Mouse (Mus musculus) neural tube, embryonic 13.5 days (tissue): ENCODE measurements around the gene Rnf19b. TPM values are rescaled to one million over a fixed set of nuclear protein-coding genes. Genes with fewer than 3 reads are reported as not detected.
A peak's percentile ranks its signal among the peaks of the same experiment; 100 is the strongest.

Source experiments
- ATAC-seq: fragments of 200-750 bp; cut with Nextera tagmentation; 2 replicates; pipeline ENCODE4 v1.8.0; 2017; ENCODE audit warnings: low read depth, mild to moderate bottlenecking, moderate TSS enrichment, moderate library complexity
- H3K27ac ChIP-seq: fragments of 300-500 bp; sonication (generic); replicated peaks from 2 replicates; pipeline ENCODE4 v1.5.1; 2015; ENCODE audit warnings: moderate library complexity, mild to moderate bottlenecking, inconsistent platforms
- H3K27me3 ChIP-seq: fragments of 300-500 bp; sonication (generic); 2 replicates; pipeline ENCODE4 v1.6.1; 2015; ENCODE audit warnings: mild to moderate bottlenecking, inconsistent platforms
- H3K36me3 ChIP-seq: fragments of 300-500 bp; sonication (generic); 2 replicates; pipeline ENCODE4 v1.6.1; 2015; ENCODE audit warnings: mild to moderate bottlenecking, inconsistent platforms
- H3K4me1 ChIP-seq: fragments of 300-500 bp; sonication (generic); replicated peaks from 2 replicates; pipeline ENCODE4 v1.6.1; 2015; ENCODE audit warnings: inconsistent platforms
- H3K4me2 ChIP-seq: fragments of 300-500 bp; sonication (generic); 2 replicates; pipeline ENCODE4 v1.6.1; 2015; ENCODE audit warnings: inconsistent platforms, mild to moderate bottlenecking, moderate library complexity
- H3K4me3 ChIP-seq: fragments of 300-500 bp; sonication (generic); 2 replicates; pipeline ENCODE4 v1.5.1; 2015; ENCODE audit warnings: mild to moderate bottlenecking, inconsistent platforms
- H3K9ac ChIP-seq: fragments of 300-500 bp; sonication (generic); 2 replicates; pipeline ENCODE4 v1.6.1; 2015; ENCODE audit warnings: moderate library complexity, mild to moderate bottlenecking, inconsistent platforms
- H3K9me3 ChIP-seq: fragments of 300-500 bp; sonication (generic); 2 replicates; pipeline ENCODE4 v1.6.1; 2016; ENCODE audit warnings: inconsistent platforms
- WGBS: fragments of 180-500 bp; shearing (Covaris S2); methylation state at CpG from one replicate; pipeline ENCODE4 v1.1.7; 2015; 5-methylcytosine and 5-hydroxymethylcytosine counted together
- polyA plus RNA-seq: library from polyadenylated mRNA; unstranded; fragments of >200 nt; fragmentation: Nextera tagmentation; extraction: Ambion mirVana; gene quantifications from 2 replicates; pipeline ENCODE4 v1.2.1, GENCODE M21; 2015

Gene Rnf19b
- polyA plus RNA-seq, 1 experiment from 2014 or later, result 22.4 TPM

DNA sequence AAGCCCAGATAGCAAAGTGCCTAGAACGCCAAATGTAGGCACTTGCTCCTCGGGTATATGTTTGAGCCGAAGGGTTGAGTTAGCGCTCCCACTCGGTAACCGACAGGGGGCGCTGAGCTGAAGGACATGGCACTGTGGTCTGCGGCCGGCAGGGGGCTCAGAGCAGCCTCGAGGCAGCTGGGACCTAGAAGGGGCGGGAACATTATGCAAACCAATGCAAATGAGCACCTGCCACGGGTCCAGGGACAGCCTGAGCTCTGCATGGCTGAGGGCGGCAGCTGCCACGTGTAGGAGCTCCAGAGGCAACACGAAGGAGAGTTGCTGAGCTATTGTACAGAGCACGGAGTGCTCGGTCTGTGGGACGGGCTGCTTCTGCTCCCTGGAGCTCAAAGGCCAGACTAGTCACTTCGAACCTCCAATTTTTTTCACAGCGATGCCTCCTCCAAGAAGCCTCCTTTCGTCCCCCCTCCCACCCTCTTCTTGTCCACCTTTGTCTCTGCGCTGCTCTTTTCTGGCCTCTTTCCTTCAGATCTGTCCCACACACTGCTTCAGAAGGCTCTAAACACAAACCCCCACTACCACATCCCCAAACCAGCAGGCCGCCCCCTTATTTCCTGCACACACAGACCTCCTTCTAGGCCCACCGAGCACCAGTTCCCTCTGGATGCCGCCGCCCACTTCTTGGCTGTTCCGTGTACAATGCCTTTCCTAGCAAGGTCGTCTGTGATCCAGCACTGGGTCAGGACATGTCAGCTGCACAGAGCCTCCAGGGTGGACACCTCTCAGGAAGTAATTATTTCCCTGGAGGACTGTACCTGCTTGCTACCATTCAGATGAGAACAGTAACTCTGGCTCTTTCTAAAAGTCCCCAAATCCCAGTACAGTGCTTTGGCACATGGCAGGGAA is 55.3 kb downstream of the Rnf19b start:
- H3K4me1 ChIP-seq, result peaks cover 40% of the 10 kb centered on the region
- H3K27ac ChIP-seq, result no peak overlapping the region
- WGBS, result 31% methylated on average over 28 of the region's 28 CpGs

DNA sequence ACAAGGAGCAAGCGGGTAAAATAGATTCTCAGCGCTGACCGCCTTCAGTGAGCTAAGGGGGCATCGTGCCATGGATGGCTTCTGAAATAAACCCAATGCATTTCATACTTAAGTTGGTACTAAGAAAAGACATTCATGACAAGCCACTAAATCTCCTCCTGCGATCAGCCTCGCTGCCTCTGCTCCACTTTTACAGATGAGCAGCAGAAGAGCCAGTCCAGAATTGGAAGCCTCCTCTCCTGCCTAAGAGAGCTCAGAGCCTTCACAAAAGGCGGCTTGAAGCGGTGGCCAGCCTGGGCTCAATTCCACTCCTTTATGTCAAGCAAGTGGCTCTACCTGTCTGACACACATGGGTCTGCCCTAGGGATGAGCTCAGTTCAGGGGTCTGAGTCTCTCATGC is 58.6 kb downstream of the Rnf19b start:
- 91% methylated on average over 8 of the region's 8 CpGs for WGBS
- no peak for ATAC-seq
- no peak overlapping the region for H3K4me3 ChIP-seq
- no peak overlapping the region for H3K9ac ChIP-seq
- no peaks in the 10 kb centered on the region for H3K36me3 ChIP-seq
- H3K4me2 ChIP-seq, result no peak overlapping the region
- no peak overlapping the region for H3K27ac ChIP-seq
- H3K9me3 ChIP-seq, result no peaks in the 10 kb centered on the region
- peaks cover 46% of the 10 kb centered on the region for H3K27me3 ChIP-seq
- peaks cover 60% of the 10 kb centered on the region for H3K4me1 ChIP-seq

More for the DNA sequence above, 55.3 kb downstream of the Rnf19b start:
- no peaks in the 10 kb centered on the region for H3K36me3 ChIP-seq
- H3K27me3 ChIP-seq, result peaks cover 13% of the 10 kb centered on the region
- H3K4me2 ChIP-seq, result no peak overlapping the region
- peak; percentile 88 for ATAC-seq
- H3K4me3 ChIP-seq, result no peak overlapping the region
- H3K9ac ChIP-seq, result no peak overlapping the region
- H3K9me3 ChIP-seq, result no peaks in the 10 kb centered on the region

GRCm38 (mm10) chr4:129117720-129118510 is 59.8 kb downstream of the Rnf19b start:
- no peak for ATAC-seq
- Histone ChIP-seq H3K27me3 (peaks cover 54% of the 10 kb centered on the region), H3K4me2 (no peak overlapping the region), H3K4me3 (no peak overlapping the region), H3K4me1 (peaks cover 57% of the 10 kb centered on the region), H3K36me3 (no peaks in the 10 kb centered on the region), H3K9me3 (no peaks in the 10 kb centered on the region), H3K9ac (no peak overlapping the region), H3K27ac (no peak overlapping the region)
- WGBS, result 86% methylated on average over 14 of the region's 14 CpGs

DNA sequence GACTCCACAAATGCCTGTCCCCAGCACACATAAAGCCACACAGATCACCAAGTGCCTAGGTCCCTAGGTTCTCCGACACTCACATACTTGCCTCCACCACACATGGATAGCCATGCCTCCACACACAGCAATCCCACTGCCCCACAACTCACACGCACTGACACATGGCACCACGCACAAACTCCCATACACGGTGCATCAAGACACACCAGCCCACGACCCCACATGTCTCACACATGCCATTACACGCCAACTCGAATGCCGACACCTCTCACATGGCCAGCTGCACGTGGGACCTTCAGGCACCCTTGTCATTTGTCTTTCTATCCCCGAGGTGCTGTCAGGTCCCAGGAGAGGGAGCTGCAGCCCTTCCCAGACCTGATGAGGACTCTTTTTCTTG is 61.6 kb downstream of the Rnf19b start:
- Histone ChIP-seq H3K4me1 (peaks cover 48% of the 10 kb centered on the region), H3K27ac (no peak overlapping the region), H3K27me3 (peaks cover 63% of the 10 kb centered on the region), H3K4me2 (peak overlapping the region; percentile 89), H3K9me3 (no peaks in the 10 kb centered on the region), H3K36me3 (no peaks in the 10 kb centered on the region), H3K9ac (no peak overlapping the region), H3K4me3 (peak overlapping the region; percentile 53; the same call in 1 of the 2 replicates)
- no peak for ATAC-seq
- WGBS, result 71% methylated on average over 10 of the region's 10 CpGs

DNA sequence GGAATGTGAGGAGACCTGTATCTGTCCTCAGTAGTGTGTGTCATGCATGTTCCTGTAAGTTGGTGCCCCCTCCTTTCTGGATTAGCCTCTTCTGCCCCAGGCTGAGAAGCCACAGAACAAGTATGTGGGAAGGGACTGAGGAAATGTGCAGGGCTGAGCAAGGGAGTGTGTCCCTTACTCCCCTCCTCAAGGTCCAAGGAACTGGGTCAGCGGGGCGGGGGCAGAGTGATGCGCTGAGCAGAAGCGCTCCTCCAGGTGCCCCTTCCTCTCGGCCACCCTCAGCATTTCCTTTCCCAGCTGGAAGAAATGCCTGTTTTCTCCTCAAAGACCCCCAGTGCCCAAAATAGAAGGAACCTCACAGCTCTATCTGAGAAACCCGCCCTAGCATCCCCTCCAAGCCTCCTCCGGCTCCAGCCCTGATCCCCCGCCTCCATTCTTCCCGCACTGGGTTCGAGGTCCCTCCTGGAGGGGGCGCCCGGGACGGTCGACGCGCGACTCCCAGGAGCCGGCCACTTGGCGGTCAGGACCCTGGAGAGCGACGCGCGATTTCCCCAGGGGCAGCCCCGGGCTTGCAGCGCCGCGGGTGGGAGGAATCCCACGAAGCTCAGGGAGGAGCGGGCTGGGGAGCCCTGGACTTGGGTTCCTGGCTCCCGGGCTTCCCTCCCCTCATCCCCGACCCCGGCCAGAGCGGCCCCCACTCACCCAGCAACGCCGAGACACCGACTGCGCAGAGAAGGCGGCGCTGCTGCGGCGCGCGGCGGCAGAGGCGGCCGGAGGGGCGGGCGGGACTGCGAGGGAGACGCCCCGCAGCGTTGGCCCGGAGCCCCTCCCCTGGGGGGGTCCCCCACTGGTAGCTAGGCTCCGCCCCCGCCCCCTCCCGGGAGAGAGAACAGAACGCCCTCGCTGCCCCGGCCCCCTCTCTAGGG is 62.7 kb downstream of the Rnf19b start:
- ATAC-seq, result peak; percentile 40; the same call in 1 of the 2 replicates
- Histone ChIP-seq H3K9me3 (no peaks in the 10 kb centered on the region), H3K27me3 (peaks cover 63% of the 10 kb centered on the region), H3K36me3 (no peaks in the 10 kb centered on the region), H3K4me2 (peak overlapping the region; percentile 89), H3K4me1 (peaks cover 48% of the 10 kb centered on the region), H3K27ac (peak overlapping the region; percentile 43), H3K9ac (peak overlapping the region; percentile 76), H3K4me3 (peak overlapping the region; percentile 53)
- under 1% methylated on average over 54 of the region's 59 CpGs for WGBS

GRCm38 (mm10) chr4:129121569-129122086 is 63.6 kb downstream of the Rnf19b start, which contains the start of gene Hpca:
Gene Hpca (minus strand): TSS chr4:129122036.
- Histone ChIP-seq H3K27me3 (peaks cover 65% of the 10 kb centered on the region), H3K36me3 (no peaks in the 10 kb centered on the region), H3K4me3 (peak within 1 kb of the TSS; percentile 53), H3K9ac (peak within 1 kb of the TSS; percentile 76), H3K4me1 (peaks cover 51% of the 10 kb centered on the region), H3K4me2 (peak within 1 kb of the TSS; percentile 89), H3K9me3 (no peaks in the 10 kb centered on the region), H3K27ac (peak within 1 kb of the TSS; percentile 43)
- 2% methylated on average over 16 of the region's 17 CpGs for WGBS
- ATAC-seq, result peak; percentile 19; the same call in 1 of the 2 replicates

- no peak overlapping the region for H3K4me3 ChIP-seq
- peaks cover 51% of the 10 kb centered on the region for H3K4me1 ChIP-seq
- H3K9me3 ChIP-seq, result no peaks in the 10 kb centered on the region
- 34% methylated on average over 9 of the region's 9 CpGs for WGBS
- peaks cover 61% of the 10 kb centered on the region for H3K27me3 ChIP-seq
- no peak overlapping the region for H3K9ac ChIP-seq
- peak overlapping the region; percentile 89; the same call in 1 of the 2 replicates for H3K4me2 ChIP-seq
- no peak for ATAC-seq
- no peak overlapping the region for H3K27ac ChIP-seq
- H3K36me3 ChIP-seq, result no peaks in the 10 kb centered on the region
Observed at GRCm38 (mm10) chr4:129122107-129122506, 64.0 kb downstream of the Rnf19b start.

- no peak for ATAC-seq
- no peak overlapping the region for H3K4me2 ChIP-seq
- no peak overlapping the region for H3K4me3 ChIP-seq
- peaks cover 51% of the 10 kb centered on the region for H3K4me1 ChIP-seq
- H3K36me3 ChIP-seq, result no peaks in the 10 kb centered on the region
- 44% methylated on average over 8 of the region's 8 CpGs for WGBS
- no peaks in the 10 kb centered on the region for H3K9me3 ChIP-seq
- H3K27me3 ChIP-seq, result peaks cover 56% of the 10 kb centered on the region
- H3K27ac ChIP-seq, result no peak overlapping the region
- no peak overlapping the region for H3K9ac ChIP-seq
Observed at GRCm38 (mm10) chr4:129122719-129123118, 64.6 kb downstream of the Rnf19b start.

DNA sequence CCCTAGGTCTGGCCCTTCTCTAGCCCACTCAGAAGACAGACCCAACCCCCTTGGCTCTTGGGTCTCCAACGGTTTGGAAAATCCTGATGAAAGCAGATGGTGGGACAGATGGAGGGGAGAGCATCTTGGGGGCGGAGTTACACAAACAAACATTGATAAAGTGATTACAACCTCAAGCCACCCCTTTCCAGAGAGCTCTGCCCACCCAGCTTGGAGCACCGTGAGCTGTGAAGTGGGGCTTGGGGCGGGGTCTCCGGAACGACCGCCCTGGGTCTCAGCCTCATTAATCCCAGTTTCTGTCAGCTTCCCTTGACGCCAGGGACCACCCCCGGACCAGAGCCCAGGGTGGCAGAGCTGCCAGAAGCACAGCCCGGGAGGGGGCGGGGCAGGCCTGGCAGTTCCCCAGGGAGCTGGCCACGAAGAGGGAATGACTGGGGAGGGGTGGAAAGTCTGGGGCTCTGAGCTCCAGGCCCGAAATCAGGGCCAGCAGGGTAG is 66.6 kb downstream of the Rnf19b start:
- peaks cover 69% of the 10 kb centered on the region for H3K4me1 ChIP-seq
- ATAC-seq, result 0 out of 2 replicates have a peak, but pooled peaks have one; percentile 7
- peak overlapping the region; percentile 41; the same call in 1 of the 2 replicates for H3K9ac ChIP-seq

DNA sequence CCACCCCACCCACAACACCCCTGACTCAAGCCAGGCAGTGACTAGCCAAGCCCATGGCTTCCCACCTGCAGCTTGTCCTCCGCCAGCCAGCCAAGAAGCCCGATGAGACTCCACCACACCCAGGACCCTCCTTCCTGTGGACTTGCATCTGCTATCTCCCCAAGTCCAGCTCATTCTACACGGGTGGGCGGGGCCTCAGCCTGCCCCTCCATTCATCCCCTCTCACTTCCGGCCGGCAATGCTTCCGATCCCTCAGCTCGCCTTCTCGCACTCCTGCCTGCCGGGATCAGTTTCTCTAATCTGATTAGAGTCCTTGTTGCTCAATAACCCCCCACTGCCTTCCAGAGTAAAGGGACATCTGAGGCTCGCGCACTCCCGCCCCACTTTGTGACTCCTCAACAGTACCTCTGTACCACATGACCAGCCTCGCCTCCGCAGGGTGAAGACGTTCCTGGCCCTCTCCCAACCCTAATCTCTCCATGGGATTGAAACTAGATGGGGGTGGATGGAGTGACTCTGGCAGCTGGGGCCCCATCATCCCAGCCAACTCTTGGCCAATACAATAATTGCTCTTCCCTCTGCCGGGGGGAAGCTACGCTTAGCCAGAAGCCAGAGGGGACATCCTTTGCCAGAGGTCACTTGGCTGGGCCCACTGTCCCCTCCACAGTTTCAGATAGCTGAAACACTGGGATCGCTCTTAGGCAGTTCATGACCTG is 67.8 kb downstream of the Rnf19b start:
- Histone ChIP-seq H3K9me3 (no peaks in the 10 kb centered on the region), H3K4me3 (peak overlapping the region; percentile 17), H3K27me3 (peaks cover 27% of the 10 kb centered on the region), H3K36me3 (no peaks in the 10 kb centered on the region), H3K9ac (peak overlapping the region; percentile 45; the same call in 1 of the 2 replicates), H3K4me2 (peak overlapping the region; percentile 37), H3K4me1 (peaks cover 69% of the 10 kb centered on the region), H3K27ac (peak overlapping the region; percentile 59)
- ATAC-seq, result no peak
- 21% methylated on average over 19 of the region's 19 CpGs for WGBS

More for the DNA sequence above, 66.6 kb downstream of the Rnf19b start:
- H3K27ac ChIP-seq, result peak overlapping the region; percentile 59; the same call in 1 of the 2 replicates
- no peaks in the 10 kb centered on the region for H3K9me3 ChIP-seq
- no peaks in the 10 kb centered on the region for H3K36me3 ChIP-seq
- H3K4me2 ChIP-seq, result peak overlapping the region; percentile 37
- 9% methylated on average over 13 of the region's 13 CpGs for WGBS
- H3K27me3 ChIP-seq, result peaks cover 39% of the 10 kb centered on the region
- H3K4me3 ChIP-seq, result peak overlapping the region; percentile 17; the same call in 1 of the 2 replicates
